Mouse (Mus musculus) intestine, embryonic 16.5 days (tissue): ENCODE data around the gene Glra4. TPM values are rescaled to one million over a fixed set of nuclear protein-coding genes. Genes with fewer than 3 reads are reported as not detected.
A peak's percentile ranks its signal among the peaks of the same experiment; 100 is the strongest.
"Not testable (repeated sequence)": the region's sequence is repeated elsewhere in the genome, so short reads cannot be mapped to it uniquely, and the experiment has no call there.

ENCODE experiments used
- ATAC-seq: fragments of 200-750 bp; cut with Nextera tagmentation; 2 replicates; pipeline ENCODE4 v1.8.0; 2017; ENCODE audit warnings: moderate TSS enrichment, moderate library complexity
- H3K27ac ChIP-seq: fragments of 300-500 bp; sonication (generic); 2 replicates; pipeline ENCODE4 v1.5.1; 2014; ENCODE audit warnings: mild to moderate bottlenecking, low read length
- H3K27me3 ChIP-seq: fragments of 300-500 bp; sonication (generic); replicated peaks from 2 replicates; pipeline ENCODE4 v1.6.1; 2014; ENCODE audit warnings: low read length, control low read depth, mixed read lengths; ENCODE audit not compliant: control insufficient read depth, insufficient read depth
- H3K36me3 ChIP-seq: fragments of 300-500 bp; sonication (generic); 2 replicates; pipeline ENCODE4 v1.6.1; 2014; ENCODE audit warnings: low read length, control low read depth; ENCODE audit not compliant: control insufficient read depth, insufficient read depth
- H3K4me1 ChIP-seq: fragments of 300-500 bp; sonication (generic); 2 replicates; pipeline ENCODE4 v1.6.1; 2014; ENCODE audit warnings: low read length, control low read depth, mixed read lengths; ENCODE audit not compliant: control insufficient read depth, insufficient read depth
- H3K4me2 ChIP-seq: fragments of 300-500 bp; sonication (generic); 2 replicates; pipeline ENCODE4 v1.6.1; 2014; ENCODE audit warnings: low read depth, low read length, control low read depth
- H3K4me3 ChIP-seq: fragments of 300-500 bp; sonication (generic); 2 replicates; pipeline ENCODE4 v1.5.1; 2014; ENCODE audit warnings: mild to moderate bottlenecking, low read length
- H3K9ac ChIP-seq: fragments of 300-500 bp; sonication (generic); 2 replicates; pipeline ENCODE4 v1.6.1; 2014; ENCODE audit warnings: low read depth, low read length
- H3K9me3 ChIP-seq: fragments of 300-500 bp; sonication (generic); 2 replicates; pipeline ENCODE4 v1.6.1; 2016; ENCODE audit warnings: low read length, control low read depth; ENCODE audit not compliant: control insufficient read depth
- WGBS: fragments of 180-500 bp; shearing (Covaris S2); extraction: QIAGEN DNeasy Blood & Tissue Kit; methylation state at CpG from one replicate; pipeline ENCODE4 v1.1.7; 2014; 5-methylcytosine and 5-hydroxymethylcytosine counted together
- polyA plus RNA-seq: library from polyadenylated mRNA; unstranded; fragments of >200 nt; fragmentation: Nextera tagmentation; extraction: Ambion mirVana; gene quantifications from 2 replicates; pipeline ENCODE4 v1.2.1, GENCODE M21; 2015

Glra4 gene
- polyA plus RNA-seq, 1 experiment from 2014 or later: not detected

DNA sequence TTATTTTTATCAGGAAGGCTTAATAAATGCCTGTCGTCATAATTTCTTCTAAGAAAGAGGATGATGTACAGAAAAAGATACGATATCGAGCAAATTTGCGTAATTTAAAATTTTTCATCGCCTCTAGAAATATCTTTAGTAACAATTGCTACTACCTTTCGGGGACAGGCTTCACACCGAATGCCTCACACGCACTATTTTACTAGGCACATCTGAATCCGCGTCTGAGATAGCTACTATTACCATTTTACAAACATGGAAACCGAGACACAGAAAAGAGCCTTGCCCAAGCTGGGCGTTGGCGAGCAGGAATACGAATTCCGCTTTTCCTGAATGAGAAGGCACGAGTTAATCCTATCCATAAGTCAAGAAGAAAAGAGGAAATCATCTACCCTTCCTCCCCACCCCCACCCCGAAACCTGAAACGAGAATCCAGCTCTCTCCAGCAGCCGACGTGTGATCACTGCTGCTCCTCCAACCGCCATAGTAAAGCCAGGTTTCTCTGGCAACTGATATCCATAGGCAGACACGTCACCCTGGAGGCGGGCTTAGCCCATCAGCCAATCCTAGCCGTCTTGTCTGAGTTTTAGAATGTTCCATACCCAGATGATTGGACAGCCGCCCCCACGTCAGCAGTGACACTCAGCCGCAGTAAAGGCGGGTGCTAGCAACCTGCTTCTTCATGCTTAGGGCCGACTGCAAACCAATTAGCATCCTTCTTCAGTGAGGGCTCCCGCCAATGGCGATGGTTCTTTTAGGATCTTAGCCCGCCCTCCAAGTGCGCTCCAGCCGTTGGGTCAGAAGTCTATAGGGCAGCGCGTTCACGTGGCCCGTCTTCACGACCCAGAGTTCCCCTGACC lies 38.9 kb downstream of the Glra4 start:
- peak overlapping the region; percentile 53 for H3K4me3 ChIP-seq
- WGBS: 15% methylated on average over 39 of the region's 39 CpGs
- no peak overlapping the region for H3K4me2 ChIP-seq

DNA sequence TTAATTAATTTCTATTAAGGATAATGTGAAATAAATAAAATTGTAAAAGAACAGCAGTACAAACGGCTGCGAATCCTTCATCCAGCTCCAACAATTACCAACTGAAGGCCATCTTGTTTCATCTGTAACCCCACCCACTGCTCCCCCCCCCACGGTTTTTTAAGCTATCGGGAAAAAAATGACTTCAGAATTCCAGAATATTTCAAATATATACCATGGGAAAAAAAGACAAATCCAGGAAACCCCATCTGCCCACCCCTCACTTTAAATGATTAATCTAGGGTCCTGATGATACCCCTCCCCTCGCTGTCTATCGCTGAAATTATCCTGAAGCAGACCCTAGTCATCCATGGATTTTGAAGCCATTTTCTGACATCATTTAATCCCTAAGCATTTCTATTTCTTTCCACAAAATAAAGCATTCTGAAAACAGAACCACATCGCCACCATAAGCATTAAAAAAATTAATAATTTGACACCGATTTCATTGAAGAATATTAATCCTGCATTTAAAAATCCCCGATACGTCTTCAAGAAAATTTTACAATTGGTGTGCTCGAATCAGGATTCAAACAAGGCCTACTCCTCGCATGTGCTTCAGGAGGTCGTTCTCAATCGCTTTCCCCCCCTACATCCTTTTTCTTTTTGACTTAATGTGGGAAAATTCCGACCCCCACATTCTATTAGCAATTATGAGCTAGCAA lies 39.7 kb downstream of the Glra4 start:
- WGBS: 23% methylated on average over 15 of the region's 15 CpGs
- Histone ChIP-seq H3K36me3 (no peaks in the 10 kb centered on the region), H3K9ac (peak overlapping the region; percentile 64), H3K4me1 (peaks cover 3% of the 10 kb centered on the region; the same call in 1 of the 2 replicates), H3K27me3 (no peaks in the 10 kb centered on the region), H3K9me3 (no peaks in the 10 kb centered on the region), H3K4me3 (peak overlapping the region; percentile 53), H3K4me2 (no peak overlapping the region), H3K27ac (no peak overlapping the region; the same call in 1 of the 2 replicates)
- no peak for ATAC-seq

More for the DNA sequence above, 38.9 kb downstream of the Glra4 start:
- Histone ChIP-seq H3K27ac (peak overlapping the region; percentile 91), H3K9me3 (no peaks in the 10 kb centered on the region), H3K27me3 (no peaks in the 10 kb centered on the region), H3K9ac (peak overlapping the region; percentile 64), H3K36me3 (no peaks in the 10 kb centered on the region), H3K4me1 (peaks cover 3% of the 10 kb centered on the region; the same call in 1 of the 2 replicates)
- peak; percentile 96 for ATAC-seq

DNA sequence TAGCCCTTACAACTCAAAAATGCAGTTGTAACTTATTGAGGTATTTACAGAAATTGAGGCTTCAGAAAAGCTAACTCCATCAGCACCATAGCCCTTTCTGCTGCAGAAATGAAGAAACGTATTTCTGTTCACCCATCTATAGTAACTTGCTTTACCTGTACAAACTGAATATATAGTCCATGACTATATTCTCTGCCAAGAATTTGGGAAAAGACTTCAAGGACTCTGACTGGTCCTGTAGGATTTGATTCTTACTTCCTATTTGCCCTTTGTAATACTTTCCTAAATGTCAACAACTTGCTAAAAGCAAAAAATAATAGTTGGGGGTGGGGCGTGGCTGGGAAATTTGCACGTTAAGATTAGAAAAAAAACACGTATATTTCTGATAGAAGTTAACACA lies 47.9 kb downstream of the Glra4 start:
- no peaks in the 10 kb centered on the region for H3K9me3 ChIP-seq
- no peak for ATAC-seq
- no peak overlapping the region for H3K4me2 ChIP-seq
- no peak overlapping the region for H3K27ac ChIP-seq
- no peak overlapping the region for H3K9ac ChIP-seq
- H3K27me3 ChIP-seq: no peaks in the 10 kb centered on the region
- no peaks in the 10 kb centered on the region for H3K4me1 ChIP-seq
- 80% methylated on average over 4 of the region's 4 CpGs for WGBS
- H3K36me3 ChIP-seq: no peaks in the 10 kb centered on the region
- no peak overlapping the region for H3K4me3 ChIP-seq

DNA sequence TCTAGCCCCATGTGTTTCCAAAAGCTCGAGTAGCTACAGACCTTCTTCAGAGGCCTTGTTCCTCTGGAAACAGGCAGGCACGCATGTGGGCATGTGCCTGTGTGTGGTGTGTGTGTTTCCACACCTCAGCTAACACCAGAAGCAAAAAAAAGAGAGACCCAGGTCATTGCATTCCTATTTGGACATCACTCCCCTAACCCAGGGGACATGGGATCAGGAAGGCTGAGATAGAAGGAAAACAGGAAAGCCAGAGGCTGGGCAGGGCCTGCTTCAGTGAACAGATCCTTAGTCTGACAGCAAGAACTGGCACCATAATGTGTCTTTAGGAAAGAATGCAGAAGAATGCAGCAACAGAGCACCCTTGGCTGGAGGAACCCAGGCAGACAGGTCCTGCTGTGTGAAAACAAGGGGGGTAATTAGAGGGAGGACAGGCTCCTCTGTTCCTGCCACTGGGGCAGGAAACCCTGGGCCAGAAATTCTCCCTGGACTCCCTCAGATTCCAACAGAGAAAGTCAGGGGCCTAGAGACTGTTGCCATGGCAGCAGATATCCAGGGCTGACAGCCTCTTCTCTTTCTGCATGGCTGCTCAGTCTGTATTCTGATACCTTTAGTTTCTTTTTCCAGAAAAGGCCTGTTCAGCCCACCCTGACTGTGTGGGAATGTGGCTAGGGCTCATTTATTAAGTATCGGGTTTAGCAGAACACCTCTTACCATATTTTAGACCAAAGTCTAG lies 65.0 kb downstream of the Glra4 start:
- not testable (repeated sequence) for H3K4me1 ChIP-seq, H3K36me3 ChIP-seq, H3K9me3 ChIP-seq, H3K9ac ChIP-seq, H3K4me3 ChIP-seq, ATAC-seq, H3K27me3 ChIP-seq, H3K27ac ChIP-seq, H3K4me2 ChIP-seq
- WGBS: 40% methylated on average over 3 of the region's 3 CpGs

DNA sequence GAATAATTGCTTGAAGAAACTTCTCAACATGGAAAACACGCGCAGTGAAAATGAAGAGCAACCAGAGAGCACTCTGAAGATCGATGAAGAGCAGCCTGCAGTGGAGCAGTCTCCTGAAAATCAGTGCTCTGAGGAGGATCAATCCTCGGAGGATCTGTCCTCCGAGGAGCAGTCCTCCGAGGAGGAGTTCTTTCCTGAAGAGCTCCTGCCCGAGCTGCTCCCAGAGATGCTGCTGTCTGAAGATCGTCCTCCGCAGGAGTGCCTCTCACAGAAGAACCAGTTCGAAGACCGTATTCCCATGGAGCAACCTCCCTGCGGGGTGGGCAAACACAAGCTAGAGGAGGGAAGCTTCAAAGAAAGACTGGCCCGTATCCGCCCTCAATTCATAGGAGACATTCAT lies 71.2 kb downstream of the Glra4 start:
- Histone ChIP-seq H3K4me2 (peak overlapping the region; percentile 59), H3K9ac (peak overlapping the region; percentile 72), H3K27ac (peak overlapping the region; percentile 65), H3K36me3 (no peaks in the 10 kb centered on the region), H3K4me3 (peak overlapping the region; percentile 56), H3K9me3 (no peaks in the 10 kb centered on the region), H3K4me1 (no peaks in the 10 kb centered on the region), H3K27me3 (no peaks in the 10 kb centered on the region)
- peak; percentile 43; the same call in 1 of the 2 replicates for ATAC-seq
- WGBS: 33% methylated on average over 14 of the region's 14 CpGs

DNA sequence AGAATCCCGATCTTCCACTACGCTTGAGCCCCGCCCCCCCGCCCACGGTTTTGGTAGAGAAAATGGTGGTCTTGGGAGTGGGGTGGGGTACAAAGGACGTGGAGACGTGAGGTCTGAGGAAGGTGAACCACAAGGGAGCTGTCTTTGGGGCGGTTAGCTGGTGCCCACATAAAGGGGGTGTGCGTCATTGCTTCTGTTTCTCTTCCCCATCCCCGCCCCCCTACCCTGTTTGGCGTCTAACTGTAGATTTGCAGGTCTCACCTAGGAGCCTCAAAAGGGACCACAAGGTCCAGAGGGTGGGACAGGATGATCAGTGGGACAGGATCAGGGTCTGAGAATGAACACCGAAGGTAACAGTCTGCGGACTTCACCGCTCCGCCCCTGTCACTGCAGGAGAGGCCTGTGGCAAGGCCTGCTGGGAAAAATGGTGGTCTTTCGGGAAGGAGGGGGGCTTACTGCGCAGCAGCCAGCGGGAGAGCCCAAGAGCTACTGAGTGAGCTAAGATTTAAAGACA lies 71.7 kb downstream of the Glra4 start:
- peak; percentile 90 for ATAC-seq
- Histone ChIP-seq H3K9me3 (no peaks in the 10 kb centered on the region), H3K4me2 (peak overlapping the region; percentile 59), H3K4me1 (no peaks in the 10 kb centered on the region), H3K4me3 (peak overlapping the region; percentile 56), H3K27ac (peak overlapping the region; percentile 65), H3K36me3 (no peaks in the 10 kb centered on the region), H3K9ac (peak overlapping the region; percentile 72), H3K27me3 (no peaks in the 10 kb centered on the region)
- 7% methylated on average over 17 of the region's 18 CpGs for WGBS

Other genes starting within 250 kb of the Glra4 start
- gene Kir3dl2, start 236.1 kb downstream of the Glra4 start, polyA plus RNA-seq: not detected in 2 replicates
- 5.6 and 5.9 TPM in 2 replicates for gene Tceal3, start 189.3 kb downstream of the Glra4 start, polyA plus RNA-seq
- 5.8 and 6.5 TPM in 2 replicates for gene Tceal1, start 72.2 kb downstream of the Glra4 start, polyA plus RNA-seq
- 417 and 440 TPM in 2 replicates for gene Morf4l2, start 36.5 kb downstream of the Glra4 start, polyA plus RNA-seq
- gene Plp1, start 42.5 kb upstream of the Glra4 start, polyA plus RNA-seq: 3.9 and 4.2 TPM in 2 replicates
- 0.37 and 0.44 TPM in 2 replicates for gene Rab9b, start 88.6 kb upstream of the Glra4 start, polyA plus RNA-seq
- gene H2bfm, start 147.2 kb upstream of the Glra4 start, polyA plus RNA-seq: not detected in 2 replicates
- 39.5 and 39.9 TPM in 2 replicates for gene Tmsb15b2, start 195.4 kb upstream of the Glra4 start, polyA plus RNA-seq
- gene Tmsb15l, start 196.7 kb upstream of the Glra4 start, polyA plus RNA-seq: 3.9 TPM in 2 replicates
- 19.4 and 21.6 TPM in 2 replicates for gene Tmsb15b1, start 196.7 kb upstream of the Glra4 start, polyA plus RNA-seq
- 12.7 and 14.3 TPM in 2 replicates for gene Zcchc18, start 213.0 kb upstream of the Glra4 start, polyA plus RNA-seq